9 mouse cellular contexts compared by ENCODE assay signal in the genomic region with DNA sequence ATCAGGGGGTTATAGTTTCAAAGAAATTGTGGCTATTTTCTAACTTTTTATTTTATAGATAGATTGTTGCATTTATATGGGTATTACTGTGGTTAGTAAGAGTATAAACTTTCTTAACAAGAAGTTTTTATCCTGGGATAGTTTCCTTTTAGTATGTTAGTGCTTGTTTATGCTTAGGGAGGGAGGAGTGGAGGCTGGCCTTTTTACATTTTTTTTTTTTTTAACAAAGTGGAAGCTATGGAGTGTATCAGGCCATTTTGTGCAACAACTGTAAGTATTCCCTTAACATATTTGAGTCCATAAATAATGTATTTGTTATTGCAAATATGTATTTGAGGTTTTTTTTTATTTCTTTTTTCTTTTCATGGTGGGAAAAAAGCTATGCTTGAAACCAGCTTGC. TPM values are rescaled to one million over a fixed set of nuclear protein-coding genes. Genes with fewer than 3 reads are reported as not detected.
DNase-seq lines count a peak whose midpoint lies in the region; ATAC-seq and TF ChIP-seq lines count a peak whose summit lies in the region.
"Had no signal": no experiment of that assay in that cellular context is flagged by ENCODE, and none has a peak within 500 bp of the region (broad histone marks: within the 10 kb centered on the region; RNA-seq: fewer than 3 reads in every experiment).

No protein-coding gene starts in this region.

- peaks cover 15% of the 10 kb centered on the region for H3K4me1 ChIP-seq in heart, adult 2 months (ENCODE audit: control insufficient read depth, insufficient read depth, low read length)
- H3K4me1 ChIP-seq in kidney, postnatal 0 days (replicated peaks; ENCODE audit: insufficient read depth, low read length): no peaks in the 10 kb centered on the region
- peaks cover 2% of the 10 kb centered on the region; the same call in 1 of the 2 replicates for H3K4me1 ChIP-seq in midbrain, embryonic 15.5 days
- H3K4me1 ChIP-seq in midbrain, postnatal 0 days (ENCODE audit: insufficient read depth, low read length): no peaks in the 10 kb centered on the region
- H3K4me1 ChIP-seq in stomach, embryonic 16.5 days (ENCODE audit: control insufficient read depth, insufficient read depth, low read length): peaks cover 8% of the 10 kb centered on the region

- no peak for TF ChIP-seq EP300 in heart, adult 2 months (IDR thresholded peaks at IDR 0.05; ENCODE audit: insufficient read depth, low read depth, low read length)

- H3K79me2 ChIP-seq in heart, adult 2 months (replicated peaks; ENCODE audit: control insufficient read depth, insufficient read depth, low read length): peaks cover 4% of the 10 kb centered on the region

- no peak for TF ChIP-seq CTCF in heart, adult 2 months (IDR thresholded peaks at IDR 0.05)
- TF ChIP-seq CTCF in kidney, postnatal 0 days (IDR thresholded peaks at IDR 0.05; ENCODE audit: low read depth): no peak
- no peak for TF ChIP-seq CTCF in midbrain, postnatal 0 days (IDR thresholded peaks at IDR 0.05)

- no peak overlapping the region; the same call in 1 of the 2 replicates for H3K9ac ChIP-seq in heart, adult 2 months (ENCODE audit: low read depth, low read length)
- no peak overlapping the region for H3K9ac ChIP-seq in kidney, postnatal 0 days (ENCODE audit: low read depth, low read length)
- no peak overlapping the region for H3K9ac ChIP-seq in midbrain, embryonic 15.5 days
- H3K9ac ChIP-seq in midbrain, postnatal 0 days (replicated peaks; ENCODE audit: low read length, poor library complexity, severe bottlenecking): no peak overlapping the region
- no peak overlapping the region for H3K9ac ChIP-seq in stomach, embryonic 16.5 days (ENCODE audit: low read length)
- H3K9ac ChIP-seq: midbrain, embryonic 12.5 days had no signal

- no peak for TF ChIP-seq POLR2A in heart, adult 2 months (IDR thresholded peaks at IDR 0.05; ENCODE audit: insufficient read depth, low read depth, low read length)

- no peak for ATAC-seq in kidney, postnatal 0 days (replicated peaks; ENCODE audit: low FRiP score, low read depth)
- ATAC-seq in midbrain, embryonic 15.5 days (replicated peaks): no peak
- no peak for ATAC-seq in midbrain, postnatal 0 days (ENCODE audit: low FRiP score)
- ATAC-seq in stomach, embryonic 16.5 days (ENCODE audit: insufficient read depth, low FRiP score): no peak

- no peaks in the 10 kb centered on the region for H3K9me3 ChIP-seq in kidney, postnatal 0 days (replicated peaks; ENCODE audit: low read length)
- H3K9me3 ChIP-seq in midbrain, embryonic 15.5 days: no peaks in the 10 kb centered on the region
- H3K9me3 ChIP-seq in midbrain, postnatal 0 days (ENCODE audit: low read length): no peaks in the 10 kb centered on the region
- no peaks in the 10 kb centered on the region for H3K9me3 ChIP-seq in stomach, embryonic 16.5 days (replicated peaks; ENCODE audit: control insufficient read depth, low read length)
- H3K9me3 ChIP-seq: midbrain, embryonic 12.5 days had no signal

- peak overlapping the region; percentile 89 for H3K27ac ChIP-seq in heart, adult 2 months
- H3K27ac ChIP-seq in kidney, postnatal 0 days: peak overlapping the region; percentile 50; the same call in 1 of the 2 replicates
- H3K27ac ChIP-seq in midbrain, embryonic 15.5 days: no peak overlapping the region
- no peak overlapping the region for H3K27ac ChIP-seq in midbrain, postnatal 0 days (ENCODE audit: low read depth, low read length)
- no peak overlapping the region for H3K27ac ChIP-seq in stomach, embryonic 16.5 days (ENCODE audit: low read length)
- H3K27ac ChIP-seq: midbrain, embryonic 12.5 days had no signal

- peak overlapping the region; percentile 53 for H3K4me3 ChIP-seq in heart, adult 2 months
- peak overlapping the region; percentile 41 for H3K4me3 ChIP-seq in kidney, postnatal 0 days (replicated peaks; ENCODE audit: low read depth, low read length)
- H3K4me3 ChIP-seq in midbrain, embryonic 15.5 days: no peak overlapping the region
- no peak overlapping the region for H3K4me3 ChIP-seq in midbrain, postnatal 0 days (ENCODE audit: low read depth, low read length)
- peak overlapping the region; percentile 26; the same call in 1 of the 2 replicates for H3K4me3 ChIP-seq in stomach, embryonic 16.5 days (replicated peaks; ENCODE audit: low read length)
- H3K4me3 ChIP-seq: midbrain, embryonic 12.5 days had no signal

- H3K27me3 ChIP-seq in heart, adult 2 months (ENCODE audit: control insufficient read depth, insufficient read depth, low read length): no peaks in the 10 kb centered on the region
- H3K27me3 ChIP-seq in kidney, postnatal 0 days (ENCODE audit: insufficient read depth, low read length): no peaks in the 10 kb centered on the region
- no peaks in the 10 kb centered on the region for H3K27me3 ChIP-seq in midbrain, embryonic 15.5 days (replicated peaks)
- H3K27me3 ChIP-seq in midbrain, postnatal 0 days (ENCODE audit: insufficient read depth, low read length): no peaks in the 10 kb centered on the region
- H3K27me3 ChIP-seq in stomach, embryonic 16.5 days (ENCODE audit: control insufficient read depth, insufficient read depth, low read length): no peaks in the 10 kb centered on the region
- H3K27me3 ChIP-seq: midbrain, embryonic 12.5 days had no signal

- no peak for DNase-seq in heart, adult 2 months
- no peak for DNase-seq in heart, postnatal 25 days (ENCODE audit: low spot score)
- DNase-seq in kidney, postnatal 0 days (ENCODE audit: low spot score): peak; percentile 58
- no peak for DNase-seq in kidney, postnatal 4 days
- DNase-seq in midbrain, postnatal 0 days (ENCODE audit: low spot score): no peak
- DNase-seq in natural killer cell, adult 2 months (ENCODE audit: low spot score in 2 of 2): no peak

- intact Hi-C loops in heart, adult 2 months (cut with DNase I): no loop called here
- intact Hi-C loops in heart, postnatal 25 days (cut with DNase I): no loop called here

- H3K36me3 ChIP-seq in heart, adult 2 months (ENCODE audit: control insufficient read depth, insufficient read depth, low read length): peaks cover 17% of the 10 kb centered on the region
- H3K36me3 ChIP-seq in kidney, postnatal 0 days (ENCODE audit: insufficient read depth, low read length): no peaks in the 10 kb centered on the region
- no peaks in the 10 kb centered on the region for H3K36me3 ChIP-seq in midbrain, embryonic 15.5 days (replicated peaks)
- no peaks in the 10 kb centered on the region for H3K36me3 ChIP-seq in midbrain, postnatal 0 days (ENCODE audit: insufficient read depth, low read length)
- H3K36me3 ChIP-seq in stomach, embryonic 16.5 days (ENCODE audit: control insufficient read depth, insufficient read depth, low read length): no peaks in the 10 kb centered on the region
- H3K36me3 ChIP-seq: midbrain, embryonic 12.5 days had no signal

- peak overlapping the region; percentile 59 for H3K4me2 ChIP-seq in kidney, postnatal 0 days (ENCODE audit: low read length)
- H3K4me2 ChIP-seq in midbrain, embryonic 15.5 days: peak overlapping the region; percentile 20
- H3K4me2 ChIP-seq in midbrain, postnatal 0 days (ENCODE audit: low read depth, low read length, poor library complexity, severe bottlenecking): no peak overlapping the region
- peak overlapping the region; percentile 51 for H3K4me2 ChIP-seq in stomach, embryonic 16.5 days (ENCODE audit: low read depth, low read length)
- H3K4me2 ChIP-seq: midbrain, embryonic 12.5 days had no signal

RNA-seq across cellular contexts. Expression of a gene that starts 32.7 kb away (rescaled TPM):
- total RNA-seq in heart, adult 2 months (2021): 100 to 1,000 TPM; 161 to 199 TPM
- 31.1 TPM in 2 replicates for polyA plus RNA-seq in heart, adult 2 months (2012; rRNA removed)
- 100 to 1,000 TPM; 167 to 189 TPM for total RNA-seq in heart, postnatal 25 days (2021)
- polyA plus RNA-seq in kidney, postnatal 0 days (2015; fragmentation: Nextera tagmentation; extraction: Ambion mirVana): 36.8 and 43.9 TPM in 2 replicates
- 76.5 and 83.1 TPM in 2 replicates for polyA plus RNA-seq in midbrain, embryonic 15.5 days (2015; fragmentation: Nextera tagmentation; extraction: Ambion mirVana)
- 25.2 and 31.3 TPM in 2 replicates for total RNA-seq in midbrain, postnatal 0 days (2014; rRNA removed)
- 29.4 and 38.0 TPM in 2 replicates for polyA plus RNA-seq in midbrain, postnatal 0 days (2015; fragmentation: Nextera tagmentation; extraction: Ambion mirVana)
- polyA plus RNA-seq in stomach, embryonic 16.5 days (2015; fragmentation: Nextera tagmentation; extraction: Ambion mirVana): 23.5 and 26.3 TPM in 2 replicates

Comparison
In these comparisons a context has a peak if more than half of its experiments do, and no peak if none do; other contexts are left out.
1. H3K27ac ChIP-seq: peak in heart, adult 2 months (single experiment) and kidney, postnatal 0 days (single experiment); none in midbrain, embryonic 15.5 days (single experiment), midbrain, postnatal 0 days (single experiment) and stomach, embryonic 16.5 days (single experiment).
2. H3K4me3 ChIP-seq: peak in heart, adult 2 months (single experiment), kidney, postnatal 0 days (single experiment) and stomach, embryonic 16.5 days (single experiment); none in midbrain, embryonic 15.5 days (single experiment) and midbrain, postnatal 0 days (single experiment).